In genomic region chr19:55825001-55825827, GRCm38 (mm10) we compare ENCODE assay signal across 8 mouse cellular contexts.
DNase-seq lines count a peak whose midpoint lies in the region; ATAC-seq lines count a peak whose summit lies in the region.

No protein-coding gene starts in this region.

- H3K4me1 ChIP-seq in liver, embryonic 12.5 days: peaks cover 38% of the 10 kb centered on the region
- peaks cover 70% of the 10 kb centered on the region for H3K4me1 ChIP-seq in heart, embryonic 13.5 days
- H3K4me1 ChIP-seq in limb, embryonic 11.5 days (ENCODE audit: control insufficient read depth, insufficient read depth, low read length): peaks cover 40% of the 10 kb centered on the region

- no peak overlapping the region for H3K4me3 ChIP-seq in liver, embryonic 12.5 days
- no peak overlapping the region for H3K4me3 ChIP-seq in heart, embryonic 13.5 days
- H3K4me3 ChIP-seq in limb, embryonic 11.5 days (ENCODE audit: low read depth, low read length): no peak overlapping the region

- no peak overlapping the region for H3K9ac ChIP-seq in liver, embryonic 12.5 days
- H3K9ac ChIP-seq in heart, embryonic 13.5 days: 0 out of 2 replicates have a peak overlapping the region, but pooled peaks have one; percentile 54
- no peak overlapping the region for H3K9ac ChIP-seq in limb, embryonic 11.5 days (ENCODE audit: low read length)

- peaks cover 21% of the 10 kb centered on the region for H3K27me3 ChIP-seq in liver, embryonic 12.5 days (replicated peaks)
- no peaks in the 10 kb centered on the region for H3K27me3 ChIP-seq in heart, embryonic 13.5 days (replicated peaks)
- H3K27me3 ChIP-seq in limb, embryonic 11.5 days (ENCODE audit: control insufficient read depth, insufficient read depth, low read length): no peaks in the 10 kb centered on the region

- no peaks in the 10 kb centered on the region for H3K9me3 ChIP-seq in liver, embryonic 12.5 days (replicated peaks)
- H3K9me3 ChIP-seq in heart, embryonic 13.5 days: no peaks in the 10 kb centered on the region
- no peaks in the 10 kb centered on the region for H3K9me3 ChIP-seq in limb, embryonic 11.5 days (ENCODE audit: control insufficient read depth, low read length)

- ATAC-seq in liver, embryonic 12.5 days: no peak
- ATAC-seq in heart, embryonic 13.5 days (ENCODE audit: extremely low read depth, insufficient number of reproducible peaks, low FRiP score, low TSS enrichment): no peak
- ATAC-seq in limb, embryonic 11.5 days (ENCODE audit: insufficient number of reproducible peaks, low FRiP score, low TSS enrichment, low read depth): no peak

- DNase-seq in adrenal gland, adult (ENCODE audit: inconsistent age in 2 of 2, low spot score in 1 of 2): peak; percentile 41 to 65
- no peak for DNase-seq in adrenal gland, adult 8-10 months
- DNase-seq in liver: peak; percentile 54
- DNase-seq in limb, embryonic 11.5 days (ENCODE audit: low spot score): no peak
- DNase-seq in thymus, postnatal 25 days: no peak
- DNase-seq in frontal cortex, postnatal 36 days (ENCODE audit: low spot score in 2 of 2): no peak

- whole genome bisulfite sequencing in liver, embryonic 12.5 days (ENCODE audit: insufficient replicate concordance): 48% methylated on average over 8 of the region's 8 CpGs
- 50% methylated on average over 8 of the region's 8 CpGs for WGBS in heart, embryonic 13.5 days
- WGBS in limb, embryonic 11.5 days: 23% methylated on average over 8 of the region's 8 CpGs

- H3K36me3 ChIP-seq in liver, embryonic 12.5 days: peaks cover 12% of the 10 kb centered on the region; the same call in 1 of the 2 replicates
- H3K36me3 ChIP-seq in heart, embryonic 13.5 days: peaks cover 15% of the 10 kb centered on the region
- H3K36me3 ChIP-seq in limb, embryonic 11.5 days (ENCODE audit: control insufficient read depth, insufficient read depth, low read length): no peaks in the 10 kb centered on the region; the same call in 1 of the 2 replicates

- no peak overlapping the region for H3K27ac ChIP-seq in liver, embryonic 12.5 days
- H3K27ac ChIP-seq in heart, embryonic 13.5 days (replicated peaks): peak overlapping the region; percentile 65
- 0 out of 2 replicates have a peak overlapping the region, but pooled peaks have one; percentile 22 for H3K27ac ChIP-seq in limb, embryonic 11.5 days (replicated peaks; ENCODE audit: low read depth, low read length)

- no peak overlapping the region for H3K4me2 ChIP-seq in liver, embryonic 12.5 days
- H3K4me2 ChIP-seq in heart, embryonic 13.5 days: no peak overlapping the region
- no peak overlapping the region for H3K4me2 ChIP-seq in limb, embryonic 11.5 days (ENCODE audit: low read depth, severe bottlenecking)

Comparison
In these comparisons a context has a peak if more than half of its experiments do, and no peak if none do; other contexts are left out.
1. DNase-seq: peak in adrenal gland, adult (2 of 2) and liver (single experiment); none in adrenal gland, adult 8-10 months (single experiment), limb, embryonic 11.5 days (single experiment), thymus, postnatal 25 days (single experiment) and frontal cortex, postnatal 36 days (0 of 2).